Mouse (Mus musculus) bone marrow macrophage, adult 2 months (primary cell): Measurements from ENCODE around the gene Rab13.

Experiments used
- CTCF ChIP-seq: IDR thresholded peaks from 2 replicates; pipeline ENCODE4 v1.5.1; 2012; ENCODE audit warnings: low read depth, mild to moderate bottlenecking, low read length, moderate library complexity
- POLR2A ChIP-seq: IDR thresholded peaks from 2 replicates; pipeline ENCODE4 v1.6.1; 2012; ENCODE audit warnings: mild to moderate bottlenecking, low read depth, low read length, borderline replicate concordance

GRCm38 (mm10) chr3:90190859-90191510, 22.5 kb upstream of the Rab13 start:
- TF ChIP-seq CTCF (no peak), POLR2A (no peak)
